Mouse (Mus musculus): Measurements from ENCODE around the gene Olfr988. TPM values are rescaled to one million over a fixed set of nuclear protein-coding genes. Genes with fewer than 3 reads are reported as not detected.

Gene Olfr988
- not detected in 2 replicates for polyA plus RNA-seq (2015; fragmentation: Nextera tagmentation; extraction: Ambion mirVana)

GRCm38 (mm10) chr2:85363127-85363526 lies at the start of gene Olfr988:
Gene Olfr988, minus strand, starts transcription at chr2:85363227.

GRCm38 (mm10) chr2:85409369-85409768 lies 46.3 kb upstream of the Olfr988 start, which contains the start of gene Olfr992:
Gene Olfr992, minus strand, starts transcription at chr2:85409469.

GRCm38 (mm10) chr2:85339215-85339614 lies 23.8 kb downstream of the Olfr988 start, which contains the start of gene Olfr987:
Gene Olfr987, minus strand, starts transcription at chr2:85339315.

Other genes with a start within 250 kb of the Olfr988 start
- gene Aplnr, start 227.0 kb downstream of the Olfr988 start, polyA plus RNA-seq (2015; fragmentation: Nextera tagmentation; extraction: Ambion mirVana): 42.9 and 58.4 TPM in 2 replicates
- 0.43 and 0.58 TPM in 2 replicates for gene Lrrc55, start 166.0 kb downstream of the Olfr988 start, polyA plus RNA-seq (2015; fragmentation: Nextera tagmentation; extraction: Ambion mirVana)
- not detected in 2 replicates for gene Olfr987, start 23.9 kb downstream of the Olfr988 start, polyA plus RNA-seq (2015; fragmentation: Nextera tagmentation; extraction: Ambion mirVana)
- not detected in 2 replicates for gene Olfr992, start 46.2 kb upstream of the Olfr988 start, polyA plus RNA-seq (2015; fragmentation: Nextera tagmentation; extraction: Ambion mirVana)
- gene Olfr993, start 51.6 kb upstream of the Olfr988 start, polyA plus RNA-seq (2015; fragmentation: Nextera tagmentation; extraction: Ambion mirVana): not detected in 2 replicates
- gene Olfr994, start 73.2 kb upstream of the Olfr988 start, polyA plus RNA-seq (2015; fragmentation: Nextera tagmentation; extraction: Ambion mirVana): not detected in 2 replicates
- gene Olfr995, start 80.4 kb upstream of the Olfr988 start, polyA plus RNA-seq (2015; fragmentation: Nextera tagmentation; extraction: Ambion mirVana): not detected in 2 replicates
- gene 4833423E24Rik, start 155.8 kb upstream of the Olfr988 start, polyA plus RNA-seq (2015; fragmentation: Nextera tagmentation; extraction: Ambion mirVana): 0.17 and 0.94 TPM in 2 replicates
- gene Olfr996, start 216.0 kb upstream of the Olfr988 start, polyA plus RNA-seq (2015; fragmentation: Nextera tagmentation; extraction: Ambion mirVana): not detected in 2 replicates
- not detected in 2 replicates for gene Olfr998, start 225.7 kb upstream of the Olfr988 start, polyA plus RNA-seq (2015; fragmentation: Nextera tagmentation; extraction: Ambion mirVana)
- gene Olfr1000, start 248.7 kb upstream of the Olfr988 start, polyA plus RNA-seq (2015; fragmentation: Nextera tagmentation; extraction: Ambion mirVana): not detected in 2 replicates